Mouse (Mus musculus) hindbrain, postnatal 0 days (tissue): Measurements from ENCODE around the gene Edc3. TPM values are rescaled to one million over a fixed set of nuclear protein-coding genes. Genes with fewer than 3 reads are reported as not detected.
A peak's percentile ranks its signal among the peaks of the same experiment; 100 is the strongest.

Source experiments
- ATAC-seq: fragments of 200-750 bp; cut with Nextera tagmentation; 2 replicates; pipeline ENCODE4 v1.8.0; 2017; ENCODE audit warnings: mild to moderate bottlenecking, moderate TSS enrichment, moderate library complexity
- DNase-seq: peaks from one replicate; pipeline ENCODE4 v3.0.0-alpha.2; 2015; ENCODE audit warnings: low spot score
- H3K27ac ChIP-seq: fragments of 300-500 bp; sonication (generic); 2 replicates; pipeline ENCODE4 v1.5.1; 2014; ENCODE audit warnings: mild to moderate bottlenecking
- H3K27me3 ChIP-seq: fragments of 300-500 bp; sonication (generic); 2 replicates; pipeline ENCODE4 v1.6.1; 2014; ENCODE audit warnings: low read length, mixed read lengths; ENCODE audit not compliant: insufficient read depth
- H3K36me3 ChIP-seq: fragments of 300-500 bp; sonication (generic); 2 replicates; pipeline ENCODE4 v1.6.1; 2014; ENCODE audit warnings: low read length, mixed read lengths; ENCODE audit not compliant: insufficient read depth
- H3K4me1 ChIP-seq: fragments of 300-500 bp; sonication (generic); 2 replicates; pipeline ENCODE4 v1.6.1; 2014; ENCODE audit warnings: antibody characterized with exemption, low read length, mixed read lengths; ENCODE audit not compliant: insufficient read depth
- H3K4me2 ChIP-seq: fragments of 300-500 bp; sonication (generic); 2 replicates; pipeline ENCODE4 v1.6.1; 2014; ENCODE audit warnings: low read depth, mild to moderate bottlenecking, low read length, moderate library complexity, mixed read lengths
- H3K4me3 ChIP-seq: fragments of 300-500 bp; sonication (generic); 2 replicates; pipeline ENCODE4 v1.5.1; 2014; ENCODE audit warnings: low read length
- H3K9ac ChIP-seq: fragments of 300-500 bp; sonication (generic); replicated peaks from 2 replicates; pipeline ENCODE4 v1.6.1; 2014; ENCODE audit warnings: mild to moderate bottlenecking, low read length, moderate library complexity, mixed read lengths
- H3K9me3 ChIP-seq: fragments of 300-500 bp; sonication (generic); 2 replicates; pipeline ENCODE4 v1.6.1; 2016; ENCODE audit warnings: low read length, mixed read lengths
- CTCF ChIP-seq: IDR thresholded peaks from 2 replicates; pipeline ENCODE4 v1.5.1; 2016; ENCODE audit warnings: antibody characterized with exemption, control low read depth, low read depth
- WGBS: fragments of 180-500 bp; shearing (Covaris S2); extraction: QIAGEN DNeasy Blood & Tissue Kit; methylation state at CpG from one replicate; pipeline ENCODE4 v1.1.7; 2014; 5-methylcytosine and 5-hydroxymethylcytosine counted together
- polyA plus RNA-seq: library from polyadenylated mRNA; unstranded; fragments of >200 nt; fragmentation: Nextera tagmentation; extraction: Ambion mirVana; gene quantifications from 2 replicates; pipeline ENCODE4 v1.2.1, GENCODE M21; 2015
- total RNA-seq: library from RNA; depleted of rRNA; stranded (reverse); fragments of >200 nt; gene quantifications from 2 replicates; pipeline ENCODE4 v1.2.3, GENCODE M21; 2014

Gene Edc3
- total and polyA plus RNA-seq, 2 experiments from 2014 or later = 10.2 to 25.4 TPM

DNA sequence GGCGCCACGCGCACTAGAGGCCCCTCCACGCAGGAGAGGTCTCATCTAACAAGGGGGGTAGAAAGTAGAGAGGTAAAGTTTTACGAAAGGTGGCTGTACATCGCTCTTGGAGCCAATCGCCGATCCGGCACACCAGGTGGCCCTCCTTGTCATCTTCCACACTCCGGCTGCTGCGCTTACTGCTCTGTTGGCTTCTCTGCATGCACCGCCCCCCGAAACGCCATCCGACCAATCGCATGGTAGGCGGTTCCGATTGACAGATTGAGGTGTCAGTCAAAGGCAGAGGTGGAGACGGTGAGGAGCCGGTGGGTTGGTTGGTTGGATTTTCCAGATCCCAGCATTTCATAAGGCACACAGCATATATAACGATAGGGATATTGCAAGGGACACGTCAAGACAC lies 50.2 kb downstream of the Edc3 start:
- Histone ChIP-seq H3K4me3 (no peak overlapping the region), H3K36me3 (peaks cover 55% of the 10 kb centered on the region), H3K9me3 (no peaks in the 10 kb centered on the region), H3K27me3 (no peaks in the 10 kb centered on the region), H3K4me2 (no peak overlapping the region), H3K4me1 (peaks cover 17% of the 10 kb centered on the region), H3K27ac (no peak overlapping the region), H3K9ac (no peak overlapping the region)
- ATAC-seq (no peak), DNase-seq (no peak)
- TF ChIP-seq CTCF = no peak
- WGBS = 91% methylated on average over 22 of the region's 22 CpGs

DNA sequence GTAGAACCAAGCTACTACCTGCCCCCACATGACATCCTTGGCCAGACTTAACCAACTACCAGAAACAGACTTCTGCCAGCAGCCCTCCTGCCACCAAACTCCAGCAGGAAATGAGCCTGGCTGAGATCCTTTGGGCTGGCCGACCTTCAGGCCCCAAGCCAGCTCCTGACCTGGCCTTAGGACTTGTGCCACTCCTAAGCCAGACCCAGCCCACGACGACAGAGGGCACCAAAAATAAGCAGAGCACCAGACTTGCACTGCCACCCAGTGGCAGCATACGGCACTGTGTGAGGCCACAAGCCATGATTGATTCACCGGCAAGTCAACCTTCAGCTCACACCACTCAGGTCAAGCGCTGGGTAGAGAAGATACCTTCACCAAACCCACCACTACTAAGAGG lies 50.9 kb downstream of the Edc3 start:
- 23% methylated on average over 6 of the region's 6 CpGs for WGBS
- no peak overlapping the region for H3K27ac ChIP-seq
- no peak overlapping the region for H3K4me2 ChIP-seq
- DNase-seq = peak; percentile 79
- H3K9ac ChIP-seq = no peak overlapping the region
- H3K4me1 ChIP-seq = peaks cover 22% of the 10 kb centered on the region
- ATAC-seq = peak; percentile 42
- H3K4me3 ChIP-seq = no peak overlapping the region
- H3K9me3 ChIP-seq = no peaks in the 10 kb centered on the region
- TF ChIP-seq CTCF = peak; percentile 98
- no peaks in the 10 kb centered on the region for H3K27me3 ChIP-seq
- peaks cover 47% of the 10 kb centered on the region for H3K36me3 ChIP-seq

DNA sequence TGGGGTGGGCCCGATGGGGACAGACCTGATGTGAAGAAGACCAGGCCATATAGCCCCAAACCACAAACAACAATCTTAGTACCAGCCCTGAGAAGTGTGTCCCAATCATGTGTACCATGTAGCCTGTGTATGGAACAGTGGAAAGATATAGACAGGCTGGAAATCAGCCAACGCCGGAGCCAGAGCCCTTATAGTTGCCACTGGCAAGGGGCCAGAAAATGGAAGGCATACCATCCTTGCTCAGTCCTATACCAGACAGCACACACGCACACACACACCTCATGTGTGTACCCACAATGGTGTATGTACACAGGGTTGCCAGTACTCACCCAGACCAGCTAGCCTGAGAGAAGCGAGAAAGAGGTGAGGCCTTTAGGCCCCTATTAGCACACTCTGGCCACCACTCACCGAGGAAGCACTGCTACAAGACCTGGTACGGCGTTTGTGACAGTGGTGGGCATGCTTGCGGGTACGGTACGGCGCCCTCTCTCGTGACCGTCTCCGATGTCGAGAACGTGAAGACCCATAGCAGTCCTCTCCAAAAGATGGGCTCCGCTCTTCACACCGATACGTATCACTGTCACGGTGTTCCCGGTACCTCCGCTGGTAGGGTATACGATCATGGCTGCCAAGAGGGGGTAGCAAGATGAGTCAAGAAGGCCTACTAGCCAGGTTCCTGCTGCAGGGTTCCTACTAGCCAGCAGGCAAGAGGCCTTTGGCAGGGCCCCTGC lies 52.2 kb downstream of the Edc3 start:
- WGBS = 95% methylated on average over 24 of the region's 24 CpGs
- DNase-seq (no peak), ATAC-seq (no peak)
- H3K9me3 ChIP-seq = no peaks in the 10 kb centered on the region
- no peak overlapping the region for H3K27ac ChIP-seq
- H3K4me3 ChIP-seq = no peak overlapping the region
- no peaks in the 10 kb centered on the region for H3K27me3 ChIP-seq
- peaks cover 22% of the 10 kb centered on the region for H3K4me1 ChIP-seq
- H3K36me3 ChIP-seq = peaks cover 34% of the 10 kb centered on the region
- no peak overlapping the region for H3K4me2 ChIP-seq
- no peak for TF ChIP-seq CTCF
- H3K9ac ChIP-seq = no peak overlapping the region

DNA sequence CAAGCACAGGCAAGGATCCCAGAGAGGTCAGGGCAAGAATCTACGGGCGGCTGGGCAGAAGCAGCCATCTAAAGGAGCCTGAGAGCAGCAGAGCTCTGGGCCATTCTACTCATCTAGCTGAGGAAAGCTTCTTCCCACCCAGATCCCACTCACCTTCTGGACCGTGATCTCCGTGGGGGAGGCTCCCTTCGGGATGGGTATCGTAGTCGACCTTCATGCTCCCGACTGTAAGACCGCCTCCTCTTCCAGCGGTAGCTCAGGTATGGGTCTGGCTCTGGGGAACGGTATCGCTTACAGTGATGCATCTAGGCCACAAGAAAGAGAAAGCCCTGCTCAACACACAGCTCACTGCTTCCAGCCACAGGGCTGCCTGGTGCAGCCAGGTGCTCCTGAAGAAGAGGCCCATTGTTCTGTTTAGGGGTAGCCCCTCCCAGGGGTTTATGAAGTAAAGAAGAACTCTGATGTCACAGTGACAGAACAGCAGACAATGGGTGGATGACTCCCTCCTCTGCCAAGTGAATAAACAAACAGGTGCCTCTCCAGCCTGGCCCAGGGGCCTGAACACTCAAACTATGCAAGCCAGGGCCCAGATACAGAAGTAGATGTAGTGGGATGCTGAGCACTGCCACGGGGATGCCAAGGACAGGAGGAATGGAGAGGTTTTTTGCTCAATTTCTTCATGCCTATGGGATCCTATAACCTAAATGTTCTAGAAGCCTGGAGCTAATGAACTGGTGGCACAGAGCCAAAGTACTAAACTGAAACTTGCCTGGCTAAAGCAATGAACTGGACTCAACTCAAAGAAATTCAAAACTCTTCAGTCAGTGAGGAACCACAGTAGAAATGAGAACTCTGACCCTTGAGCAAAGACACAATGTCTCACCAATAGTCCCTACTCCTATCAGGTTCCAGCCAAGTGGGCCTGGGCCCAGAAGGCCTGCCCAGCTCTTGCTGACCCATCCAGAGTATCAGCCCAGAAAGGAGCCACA lies 53.5 kb downstream of the Edc3 start:
- Histone ChIP-seq H3K36me3 (peaks cover 33% of the 10 kb centered on the region), H3K9ac (peak overlapping the region; percentile 99; the same call in 1 of the 2 replicates), H3K4me1 (peaks cover 31% of the 10 kb centered on the region), H3K27me3 (no peaks in the 10 kb centered on the region), H3K4me2 (peak overlapping the region; percentile 94), H3K9me3 (no peaks in the 10 kb centered on the region), H3K4me3 (no peak overlapping the region), H3K27ac (no peak overlapping the region)
- no peak for DNase-seq
- no peak for ATAC-seq
- 95% methylated on average over 13 of the region's 13 CpGs for WGBS
- TF ChIP-seq CTCF = no peak

DNA sequence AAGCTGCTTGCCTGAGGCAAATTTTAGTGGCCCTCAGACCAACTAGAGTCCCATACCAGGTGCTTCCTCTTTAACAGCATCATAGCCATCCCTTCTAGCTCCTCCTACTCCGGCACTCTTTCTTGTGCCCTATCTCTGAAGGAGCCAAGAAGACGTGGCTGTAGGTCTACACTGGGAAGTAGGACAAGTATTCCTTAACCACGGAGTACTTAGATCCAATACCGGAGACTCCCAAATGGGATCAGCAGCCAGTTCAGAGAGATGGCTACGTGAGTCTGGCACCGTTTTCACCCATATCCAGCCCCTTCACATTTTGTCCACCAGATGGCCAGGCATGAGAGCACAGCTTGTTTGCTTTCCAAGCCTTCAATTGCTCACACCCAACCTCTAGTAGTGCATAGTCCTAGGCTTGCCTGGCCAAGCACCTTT lies 54.2 kb downstream of the Edc3 start:
- Histone ChIP-seq H3K27ac (no peak overlapping the region; the same call in 1 of the 2 replicates), H3K4me3 (no peak overlapping the region), H3K27me3 (no peaks in the 10 kb centered on the region), H3K4me1 (peaks cover 31% of the 10 kb centered on the region), H3K9me3 (no peaks in the 10 kb centered on the region), H3K4me2 (peak overlapping the region; percentile 94), H3K9ac (peak overlapping the region; percentile 99; the same call in 1 of the 2 replicates), H3K36me3 (peaks cover 26% of the 10 kb centered on the region)
- DNase-seq (peak; percentile 70), ATAC-seq (no peak)
- 37% methylated on average over 6 of the region's 6 CpGs for WGBS
- peak; percentile 83 for TF ChIP-seq CTCF

DNA sequence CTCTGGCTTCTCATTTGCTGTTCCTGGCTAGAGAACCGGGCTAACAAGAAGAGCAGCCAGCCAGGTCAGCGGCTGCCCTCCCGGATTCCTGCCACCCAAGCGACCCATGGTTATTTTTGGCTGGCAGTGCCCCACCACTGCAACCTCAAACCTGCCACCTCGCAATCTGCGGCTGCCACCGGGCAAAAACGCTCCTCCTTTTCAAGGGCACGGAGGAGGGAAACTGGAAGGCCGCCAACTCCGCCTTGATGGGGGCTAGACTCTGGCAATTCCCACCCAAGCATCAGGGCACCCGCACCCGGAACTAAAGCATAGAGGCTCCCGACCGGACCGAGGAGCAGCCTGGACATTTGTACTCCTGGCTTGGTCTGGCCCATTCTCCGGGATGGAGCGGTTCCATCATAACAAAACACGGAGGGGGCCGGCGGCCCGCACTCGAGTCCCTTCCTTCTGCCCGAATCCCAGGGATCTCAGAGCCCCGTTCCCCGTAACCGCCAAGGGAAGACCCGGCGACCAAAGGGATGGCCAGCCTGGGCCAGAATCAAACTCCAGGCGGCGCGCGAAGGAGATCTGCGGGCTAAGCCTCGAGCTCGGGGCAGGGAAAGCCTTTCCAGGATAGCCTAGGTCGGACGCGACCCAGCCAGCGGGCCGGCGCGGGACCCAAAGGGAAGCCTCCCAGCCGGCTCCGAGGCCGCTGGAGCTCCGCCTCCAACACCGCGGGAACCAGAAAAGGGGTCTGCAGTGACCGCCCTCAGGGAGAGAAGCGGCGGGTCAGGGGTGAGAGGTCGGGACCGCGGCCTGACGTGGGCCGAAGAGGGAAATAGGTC lies 56.0 kb downstream of the Edc3 start:
- WGBS = under 1% methylated on average over 56 of the region's 57 CpGs
- ATAC-seq (peak; percentile 62), DNase-seq (peak; percentile 78)
- Histone ChIP-seq H3K4me1 (peaks cover 31% of the 10 kb centered on the region), H3K4me2 (peak overlapping the region; percentile 94), H3K27me3 (no peaks in the 10 kb centered on the region), H3K4me3 (peak overlapping the region; percentile 95), H3K36me3 (peaks cover 15% of the 10 kb centered on the region), H3K9ac (peak overlapping the region; percentile 99), H3K27ac (peak overlapping the region; percentile 99), H3K9me3 (no peaks in the 10 kb centered on the region)
- TF ChIP-seq CTCF = peak; percentile 38
